Mouse (Mus musculus) neural tube, embryonic 14.5 days (tissue): Measurements from ENCODE around the gene Plk5. TPM values are rescaled to one million over a fixed set of nuclear protein-coding genes. Genes with fewer than 3 reads are reported as not detected.

Experiments
- ATAC-seq: fragments of 200-750 bp; cut with Nextera tagmentation; 2 replicates; pipeline ENCODE4 v1.8.0; 2017; ENCODE audit warnings: low read depth, mild to moderate bottlenecking, moderate TSS enrichment, moderate library complexity
- H3K27ac ChIP-seq: fragments of 300-500 bp; sonication (generic); 2 replicates; pipeline ENCODE4 v1.5.1; 2014; ENCODE audit warnings: low read depth, mild to moderate bottlenecking, control low read depth, low read length, moderate library complexity, mixed read lengths
- H3K27me3 ChIP-seq: fragments of 300-500 bp; sonication (generic); 2 replicates; pipeline ENCODE4 v1.6.1; 2014; ENCODE audit warnings: low read length; ENCODE audit not compliant: control insufficient read depth, insufficient read depth
- H3K36me3 ChIP-seq: fragments of 300-500 bp; sonication (generic); 2 replicates; pipeline ENCODE4 v1.6.1; 2014; ENCODE audit warnings: low read length, mixed read lengths; ENCODE audit not compliant: control insufficient read depth, insufficient read depth
- H3K4me1 ChIP-seq: fragments of 300-500 bp; sonication (generic); 2 replicates; pipeline ENCODE4 v1.6.1; 2014; ENCODE audit warnings: low read length; ENCODE audit not compliant: control insufficient read depth, insufficient read depth
- H3K4me2 ChIP-seq: fragments of 300-500 bp; sonication (generic); 2 replicates; pipeline ENCODE4 v1.6.1; 2014; ENCODE audit warnings: mild to moderate bottlenecking, low read depth, low read length, control low read depth
- H3K4me3 ChIP-seq: fragments of 300-500 bp; sonication (generic); 2 replicates; pipeline ENCODE4 v1.5.1; 2014; ENCODE audit warnings: low read depth, low read length, control low read depth, mixed read lengths
- H3K9ac ChIP-seq: fragments of 300-500 bp; sonication (generic); replicated peaks from 2 replicates; pipeline ENCODE4 v1.6.1; 2014; ENCODE audit warnings: low read depth, mild to moderate bottlenecking, control low read depth, low read length, mixed read lengths
- H3K9me3 ChIP-seq: fragments of 300-500 bp; sonication (generic); 2 replicates; pipeline ENCODE4 v1.6.1; 2016; ENCODE audit warnings: low read length; ENCODE audit not compliant: control insufficient read depth
- WGBS: fragments of 180-500 bp; shearing (Covaris S2); extraction: QIAGEN DNeasy Blood & Tissue Kit; methylation state at CpG from one replicate; pipeline ENCODE4 v1.1.7; 2014; 5-methylcytosine and 5-hydroxymethylcytosine counted together
- polyA plus RNA-seq: library from polyadenylated mRNA; unstranded; fragments of >200 nt; fragmentation: Nextera tagmentation; extraction: Ambion mirVana; gene quantifications from 2 replicates; pipeline ENCODE4 v1.2.1, GENCODE M21; 2014

Gene Plk5
- polyA plus RNA-seq, 1 experiment from 2014 or later = 3.4 TPM

- Histone ChIP-seq H3K36me3 (no peaks in the 10 kb centered on the region), H3K4me2 (no peak overlapping the region), H3K4me1 (no peaks in the 10 kb centered on the region), H3K9ac (no peak overlapping the region), H3K4me3 (no peak overlapping the region), H3K9me3 (no peaks in the 10 kb centered on the region), H3K27me3 (peaks cover under 1% of the 10 kb centered on the region; the same call in 1 of the 2 replicates), H3K27ac (no peak overlapping the region)
- 35% methylated on average over 6 of the region's 6 CpGs for WGBS
- ATAC-seq = no peak
These were observed 7.5 kb downstream of the Plk5 start for GRCm38 (mm10) chr10:80363734-80364133.

- Histone ChIP-seq H3K27ac (no peak overlapping the region), H3K9me3 (no peaks in the 10 kb centered on the region), H3K4me3 (no peak overlapping the region), H3K4me1 (no peaks in the 10 kb centered on the region), H3K4me2 (no peak overlapping the region), H3K9ac (no peak overlapping the region), H3K36me3 (no peaks in the 10 kb centered on the region), H3K27me3 (no peaks in the 10 kb centered on the region)
- 67% methylated on average over 6 of the region's 6 CpGs for WGBS
- ATAC-seq = no peak
These were observed 9.5 kb downstream of the Plk5 start for GRCm38 (mm10) chr10:80365736-80366135.

- H3K36me3 ChIP-seq = no peaks in the 10 kb centered on the region
- H3K27ac ChIP-seq = no peak overlapping the region
- 65% methylated on average over 5 of the region's 5 CpGs for WGBS
- no peak overlapping the region for H3K9ac ChIP-seq
- H3K9me3 ChIP-seq = no peaks in the 10 kb centered on the region
- no peaks in the 10 kb centered on the region for H3K27me3 ChIP-seq
- H3K4me3 ChIP-seq = no peak overlapping the region
- no peak overlapping the region for H3K4me2 ChIP-seq
- no peak for ATAC-seq
- no peaks in the 10 kb centered on the region; the same call in 1 of the 2 replicates for H3K4me1 ChIP-seq
These were observed 11.7 kb downstream of the Plk5 start for GRCm38 (mm10) chr10:80367954-80368353.

DNA sequence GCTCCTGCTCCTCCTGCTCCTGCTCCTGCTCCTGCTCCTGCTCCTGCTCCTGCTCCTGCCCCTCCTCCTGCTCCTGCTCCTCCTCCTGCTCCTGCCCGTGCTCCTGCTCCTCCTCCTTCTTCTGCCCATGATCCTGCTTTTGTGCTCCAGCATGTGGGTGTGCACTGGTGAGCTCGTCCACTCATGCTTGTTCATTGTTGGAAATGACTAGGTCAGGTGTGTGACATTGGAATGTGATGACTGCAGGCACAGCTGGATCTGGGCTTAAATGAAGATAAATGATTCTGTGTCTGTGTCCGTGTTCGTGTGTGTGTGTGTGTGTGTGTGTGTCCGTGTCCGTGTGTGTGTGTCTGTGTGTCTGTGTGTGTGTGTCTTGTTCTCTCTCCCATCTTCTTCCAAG, 12.1 kb downstream of the Plk5 start:
- no peak for ATAC-seq
- H3K4me2 ChIP-seq = no peak overlapping the region
- H3K9ac ChIP-seq = no peak overlapping the region
- H3K4me1 ChIP-seq = no peaks in the 10 kb centered on the region; the same call in 1 of the 2 replicates
- no peaks in the 10 kb centered on the region for H3K36me3 ChIP-seq
- no peaks in the 10 kb centered on the region for H3K27me3 ChIP-seq
- no peak overlapping the region for H3K4me3 ChIP-seq
- no peaks in the 10 kb centered on the region for H3K9me3 ChIP-seq
- no peak overlapping the region for H3K27ac ChIP-seq
- 87% methylated on average over 6 of the region's 6 CpGs for WGBS

DNA sequence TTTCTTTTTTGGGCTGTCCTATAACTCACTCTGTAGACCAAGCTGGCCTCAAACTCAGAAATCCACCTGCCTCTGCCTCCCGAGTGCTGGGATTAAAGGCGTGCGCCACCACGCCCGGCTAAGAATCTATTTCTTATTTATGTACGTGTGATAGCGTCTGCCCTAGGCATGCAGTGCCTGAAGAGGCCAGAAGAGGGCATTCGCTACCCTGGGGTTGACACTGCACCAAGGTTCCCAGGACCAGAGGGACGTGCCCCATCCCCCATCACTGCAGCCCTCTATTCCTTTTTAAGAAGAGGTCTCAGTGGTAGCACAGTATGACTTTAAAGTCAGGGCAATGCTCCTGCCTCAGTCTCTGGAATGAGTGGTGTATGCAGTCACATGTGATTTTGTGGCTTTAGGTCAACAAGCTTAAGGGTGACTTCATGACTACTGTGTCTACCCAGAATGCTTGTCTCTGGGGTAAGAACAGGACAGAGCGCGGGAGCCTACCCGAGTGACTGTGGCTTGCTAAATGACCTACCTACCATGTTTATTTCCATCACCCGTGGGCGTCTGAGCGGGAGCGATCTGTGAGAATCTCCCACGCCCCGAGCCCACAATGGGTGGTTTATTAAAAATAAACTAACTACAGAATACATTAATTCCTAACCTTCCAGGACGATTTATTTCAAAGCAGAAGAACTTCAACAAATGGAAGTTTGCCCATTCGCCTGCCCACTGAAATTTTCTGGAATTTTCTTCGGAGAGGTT, 13.9 kb downstream of the Plk5 start:
- no peak for ATAC-seq
- Histone ChIP-seq H3K9ac (no peak overlapping the region), H3K27me3 (no peaks in the 10 kb centered on the region), H3K36me3 (no peaks in the 10 kb centered on the region), H3K4me1 (no peaks in the 10 kb centered on the region; the same call in 1 of the 2 replicates), H3K4me2 (no peak overlapping the region), H3K27ac (no peak overlapping the region), H3K4me3 (no peak overlapping the region), H3K9me3 (no peaks in the 10 kb centered on the region)
- WGBS = 80% methylated on average over 21 of the region's 21 CpGs

DNA sequence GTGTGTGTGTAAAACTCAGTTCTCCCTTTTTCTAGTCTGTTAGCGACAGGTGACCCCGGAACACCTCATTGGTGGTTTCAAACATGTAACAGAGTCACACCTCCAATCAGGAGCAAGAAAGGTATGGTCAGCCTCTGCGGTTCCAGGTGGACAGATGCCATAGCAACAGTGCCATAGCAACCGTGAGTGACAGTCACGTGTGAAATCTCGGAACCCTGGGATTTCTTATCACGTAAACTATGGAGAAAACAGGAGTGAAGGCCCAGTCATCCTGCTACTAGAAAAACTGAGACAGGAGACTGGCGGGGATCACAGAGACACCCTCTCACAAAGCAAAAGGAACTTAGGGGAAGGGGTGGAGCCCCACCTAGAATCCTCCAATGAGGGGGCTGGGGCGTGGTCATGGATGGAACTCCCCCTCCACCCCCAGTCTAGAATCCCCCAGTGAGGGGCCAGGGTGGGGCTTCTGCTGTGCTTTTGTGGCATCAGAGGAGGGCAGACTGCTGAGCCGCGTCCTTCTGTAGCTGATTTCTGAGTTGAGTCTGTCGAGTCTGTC, 15.2 kb downstream of the Plk5 start:
- H3K4me2 ChIP-seq = peak overlapping the region; percentile 30; the same call in 1 of the 2 replicates
- H3K9ac ChIP-seq = no peak overlapping the region
- H3K9me3 ChIP-seq = no peaks in the 10 kb centered on the region
- peak; percentile 61 for ATAC-seq
- H3K4me1 ChIP-seq = no peaks in the 10 kb centered on the region; the same call in 1 of the 2 replicates
- H3K36me3 ChIP-seq = no peaks in the 10 kb centered on the region
- H3K4me3 ChIP-seq = no peak overlapping the region
- WGBS = 4% methylated on average over 12 of the region's 12 CpGs
- H3K27ac ChIP-seq = 0 out of 2 replicates have a peak overlapping the region, but pooled peaks have one; percentile 10
- no peaks in the 10 kb centered on the region for H3K27me3 ChIP-seq

- Histone ChIP-seq H3K27ac (0 out of 2 replicates have a peak overlapping the region, but pooled peaks have one; percentile 10), H3K36me3 (no peaks in the 10 kb centered on the region), H3K9ac (no peak overlapping the region), H3K9me3 (no peaks in the 10 kb centered on the region), H3K27me3 (no peaks in the 10 kb centered on the region), H3K4me2 (0 out of 2 replicates have a peak overlapping the region, but pooled peaks have one; percentile 30), H3K4me1 (no peaks in the 10 kb centered on the region; the same call in 1 of the 2 replicates), H3K4me3 (no peak overlapping the region)
- 54% methylated on average over 9 of the region's 9 CpGs for WGBS
- ATAC-seq = no peak
These were observed 15.7 kb downstream of the Plk5 start for GRCm38 (mm10) chr10:80371983-80372382.

- Histone ChIP-seq H3K9me3 (no peaks in the 10 kb centered on the region), H3K27ac (no peak overlapping the region), H3K9ac (no peak overlapping the region), H3K4me3 (no peak overlapping the region), H3K36me3 (no peaks in the 10 kb centered on the region), H3K27me3 (no peaks in the 10 kb centered on the region), H3K4me2 (no peak overlapping the region), H3K4me1 (no peaks in the 10 kb centered on the region; the same call in 1 of the 2 replicates)
- WGBS = 78% methylated on average over 6 of the region's 6 CpGs
- ATAC-seq = no peak
These were observed 16.4 kb downstream of the Plk5 start for GRCm38 (mm10) chr10:80372706-80373105.

DNA sequence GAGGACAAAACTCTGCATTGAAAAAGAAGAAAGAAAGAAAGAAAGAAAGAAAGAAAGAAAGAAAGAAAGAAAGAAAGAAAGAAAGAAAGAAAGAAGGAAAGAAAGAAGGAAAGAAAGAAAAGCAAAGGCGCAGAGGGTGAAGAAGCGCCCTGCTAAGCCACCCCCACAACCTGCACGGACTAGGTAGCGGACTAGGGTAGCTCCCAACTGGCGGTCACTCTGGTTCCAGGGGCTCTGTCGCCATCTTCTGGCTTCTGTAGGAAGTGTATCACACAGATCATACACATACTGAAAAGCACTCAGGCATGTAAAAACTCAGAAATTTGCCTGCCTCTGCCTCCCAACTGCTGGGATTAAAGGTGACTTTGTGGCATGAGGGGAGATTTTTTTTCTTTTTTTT, 17.8 kb downstream of the Plk5 start:
- H3K27ac ChIP-seq = no peak overlapping the region
- no peaks in the 10 kb centered on the region; the same call in 1 of the 2 replicates for H3K36me3 ChIP-seq
- H3K27me3 ChIP-seq = no peaks in the 10 kb centered on the region
- no peak overlapping the region for H3K9ac ChIP-seq
- no peak for ATAC-seq
- H3K4me1 ChIP-seq = no peaks in the 10 kb centered on the region; the same call in 1 of the 2 replicates
- H3K9me3 ChIP-seq = no peaks in the 10 kb centered on the region
- 23% methylated on average over 6 of the region's 6 CpGs for WGBS
- H3K4me3 ChIP-seq = no peak overlapping the region
- no peak overlapping the region for H3K4me2 ChIP-seq
